Mouse (Mus musculus): Measurements from ENCODE around the gene Olfr1393. TPM values are rescaled to one million over a fixed set of nuclear protein-coding genes. Genes with fewer than 3 reads are reported as not detected.

The Olfr1393 gene
- polyA plus RNA-seq, 1 experiment from 2014 or later: not detected

DNA sequence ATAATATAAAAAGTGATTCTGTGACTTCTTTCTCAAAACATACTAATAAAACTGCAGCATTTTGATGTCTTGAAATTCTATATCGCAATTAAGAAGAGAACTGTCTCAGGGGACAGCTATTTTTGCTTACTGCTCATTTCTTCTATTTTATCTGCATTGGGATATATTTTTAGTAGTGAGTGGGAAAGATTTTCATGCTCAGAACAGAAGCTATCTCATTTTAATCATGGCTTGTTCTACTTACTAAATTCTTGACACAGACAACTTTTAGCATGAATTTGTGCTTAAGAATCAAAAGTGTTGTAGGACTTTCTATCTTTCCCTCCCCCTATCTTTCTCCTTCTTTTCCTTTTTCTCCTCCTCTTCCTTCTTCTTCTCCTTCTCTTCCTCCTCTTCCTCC is 51.6 kb downstream of the Olfr1393 start:
- no peak for DNase-seq (ENCODE audit: low spot score)
- Histone ChIP-seq H3K4me2 (replicated peaks) (no peak overlapping the region), H3K27me3 (ENCODE audit: control insufficient read depth, insufficient read depth, low read length) (no peaks in the 10 kb centered on the region), H3K9ac (no peak overlapping the region), H3K36me3 (replicated peaks; ENCODE audit: control insufficient read depth, insufficient read depth) (no peaks in the 10 kb centered on the region), H3K4me3 (replicated peaks; ENCODE audit: low read length) (no peak overlapping the region), H3K4me1 (replicated peaks; ENCODE audit: control insufficient read depth, insufficient read depth, low read length) (no peaks in the 10 kb centered on the region), H3K27ac (no peak overlapping the region), H3K9me3 (ENCODE audit: control insufficient read depth, low read length) (no peaks in the 10 kb centered on the region)
- ATAC-seq (ENCODE audit: low FRiP score): no peak
- 78% methylated on average over 1 of the region's 1 CpGs for WGBS

Other genes starting within 250 kb of the Olfr1393 start
- gene 9930111J21Rik2, start 227.1 kb upstream of the Olfr1393 start, polyA plus RNA-seq (2014; fragmentation: Nextera tagmentation; extraction: Ambion mirVana): 0.21 and 0.41 TPM in 2 replicates
- gene Tgtp2, start 214.1 kb upstream of the Olfr1393 start, polyA plus RNA-seq (2014; fragmentation: Nextera tagmentation; extraction: Ambion mirVana): not detected in 2 replicates
- gene Ifi47, start 201.7 kb upstream of the Olfr1393 start, polyA plus RNA-seq (2014; fragmentation: Nextera tagmentation; extraction: Ambion mirVana): 0.95 and 1.0 TPM in 2 replicates
- gene Olfr1396, start 163.4 kb upstream of the Olfr1393 start, polyA plus RNA-seq (2014; fragmentation: Nextera tagmentation; extraction: Ambion mirVana): not detected in 2 replicates
- gene Olfr1395, start 136.0 kb upstream of the Olfr1393 start, polyA plus RNA-seq (2014; fragmentation: Nextera tagmentation; extraction: Ambion mirVana): not detected in 2 replicates
- gene Olfr1394, start 123.9 kb upstream of the Olfr1393 start, polyA plus RNA-seq (2014; fragmentation: Nextera tagmentation; extraction: Ambion mirVana): not detected in 2 replicates
- gene Btnl9, start 91.1 kb upstream of the Olfr1393 start, polyA plus RNA-seq (2014; fragmentation: Nextera tagmentation; extraction: Ambion mirVana): 0.05 and 0.11 TPM in 2 replicates
- gene Zfp62, start 75.0 kb upstream of the Olfr1393 start, polyA plus RNA-seq (2014; fragmentation: Nextera tagmentation; extraction: Ambion mirVana): 46.8 and 48.2 TPM in 2 replicates
- 31.0 and 31.1 TPM in 2 replicates for gene Mgat1, start 34.1 kb upstream of the Olfr1393 start, polyA plus RNA-seq (2014; fragmentation: Nextera tagmentation; extraction: Ambion mirVana)
- not detected in 2 replicates for gene Olfr1392, start 7.0 kb downstream of the Olfr1393 start, polyA plus RNA-seq (2014; fragmentation: Nextera tagmentation; extraction: Ambion mirVana)
- gene Olfr10, start 26.4 kb downstream of the Olfr1393 start, polyA plus RNA-seq (2014; fragmentation: Nextera tagmentation; extraction: Ambion mirVana): 0.07 TPM in 1 of 2 replicates, not detected in the other
- not detected in 2 replicates for gene Olfr1391, start 44.4 kb downstream of the Olfr1393 start, polyA plus RNA-seq (2014; fragmentation: Nextera tagmentation; extraction: Ambion mirVana)
- not detected in 2 replicates for gene Olfr1390, start 56.9 kb downstream of the Olfr1393 start, polyA plus RNA-seq (2014; fragmentation: Nextera tagmentation; extraction: Ambion mirVana)
- not detected in 2 replicates for gene Olfr1389, start 144.8 kb downstream of the Olfr1393 start, polyA plus RNA-seq (2014; fragmentation: Nextera tagmentation; extraction: Ambion mirVana)
- 0.07 TPM in 1 of 2 replicates, not detected in the other for gene Olfr1388, start 158.3 kb downstream of the Olfr1393 start, polyA plus RNA-seq (2014; fragmentation: Nextera tagmentation; extraction: Ambion mirVana)
- gene Olfr1387, start 177.0 kb downstream of the Olfr1393 start, polyA plus RNA-seq (2014; fragmentation: Nextera tagmentation; extraction: Ambion mirVana): not detected in 2 replicates
- not detected in 2 replicates for gene Olfr1386, start 186.7 kb downstream of the Olfr1393 start, polyA plus RNA-seq (2014; fragmentation: Nextera tagmentation; extraction: Ambion mirVana)
- not detected in 2 replicates for gene Olfr1385, start 210.8 kb downstream of the Olfr1393 start, polyA plus RNA-seq (2014; fragmentation: Nextera tagmentation; extraction: Ambion mirVana)
- not detected in 2 replicates for gene Olfr1384, start 228.4 kb downstream of the Olfr1393 start, polyA plus RNA-seq (2014; fragmentation: Nextera tagmentation; extraction: Ambion mirVana)
- not detected in 2 replicates for gene Olfr1383, start 241.3 kb downstream of the Olfr1393 start, polyA plus RNA-seq (2014; fragmentation: Nextera tagmentation; extraction: Ambion mirVana)
- gene Olfr1382, start 249.9 kb downstream of the Olfr1393 start, polyA plus RNA-seq (2014; fragmentation: Nextera tagmentation; extraction: Ambion mirVana): not detected in 2 replicates